Mouse (Mus musculus) kidney, adult 2 months (tissue): ENCODE measurements around the gene Ebf1. TPM values are rescaled to one million over a fixed set of nuclear protein-coding genes. Genes with fewer than 3 reads are reported as not detected.

Experiments
- DNase-seq: peaks from one replicate; pipeline ENCODE4 v3.0.0; 2021
- H3K27ac ChIP-seq: fragments of 200-500 bp; 2 replicates; pipeline ENCODE4 v1.5.1; 2012; ENCODE audit warnings: low read depth, low read length, control low read depth, inconsistent platforms; ENCODE audit not compliant: insufficient read depth
- H3K27me3 ChIP-seq: fragments of 200-500 bp; replicated peaks from 2 replicates; pipeline ENCODE4 v1.6.1; 2012; ENCODE audit warnings: mild to moderate bottlenecking, moderate library complexity, low read length, inconsistent platforms; ENCODE audit not compliant: control insufficient read depth, insufficient read depth
- H3K36me3 ChIP-seq: fragments of 200-500 bp; 2 replicates; pipeline ENCODE4 v1.6.1; 2012; ENCODE audit warnings: mild to moderate bottlenecking, moderate library complexity, low read length, inconsistent platforms; ENCODE audit not compliant: control insufficient read depth, insufficient read depth
- H3K4me1 ChIP-seq: fragments of 200-500 bp; 2 replicates; pipeline ENCODE4 v1.6.1; 2011; ENCODE audit warnings: low read length; ENCODE audit not compliant: control insufficient read depth, insufficient read depth
- H3K4me3 ChIP-seq: fragments of 200-500 bp; 2 replicates; pipeline ENCODE4 v1.5.1; 2011; ENCODE audit warnings: mild to moderate bottlenecking, low read depth, low read length, control low read depth; ENCODE audit not compliant: insufficient read depth
- CTCF ChIP-seq: fragments of 200-500 bp; conservative IDR thresholded peaks from 2 replicates; pipeline ENCODE4 v1.5.1; 2011; ENCODE audit warnings: low read depth, mild to moderate bottlenecking, control low read depth, low read length, moderate library complexity, mixed read lengths; ENCODE audit not compliant: insufficient read depth, insufficient read length
- POLR2A ChIP-seq: fragments of 200-500 bp; IDR thresholded peaks from one replicate; pipeline ENCODE4 v1.6.1; 2011; ENCODE audit warnings: low read depth, low read length, control low read depth
- WGBS: fragments of 180-500 bp; shearing (Covaris S2); methylation state at CpG from one replicate; pipeline ENCODE4 v1.1.7; 2018; 5-methylcytosine and 5-hydroxymethylcytosine counted together
- polyA plus RNA-seq: library from polyadenylated mRNA; depleted of rRNA; stranded (reverse); fragments of >200 nt; gene quantifications from 2 replicates; pipeline ENCODE4 v1.2.3, GENCODE M21; 2012

Ebf1 gene
- polyA plus RNA-seq, 1 experiment, result 12.2 TPM

- no peaks in the 10 kb centered on the region for H3K27me3 ChIP-seq
- WGBS, result 90% methylated on average over 5 of the region's 5 CpGs
- H3K4me3 ChIP-seq, result no peak overlapping the region
- no peak overlapping the region for H3K27ac ChIP-seq
- H3K36me3 ChIP-seq, result no peaks in the 10 kb centered on the region
- TF ChIP-seq POLR2A (no peak), CTCF (no peak)
- no peaks in the 10 kb centered on the region for H3K4me1 ChIP-seq
- DNase-seq, result no peak
Measured at GRCm38 (mm10) chr11:44976254-44976802, 359.2 kb downstream of the Ebf1 start.

GRCm38 (mm10) chr11:44977921-44978397, 360.8 kb downstream of the Ebf1 start:
- no peaks in the 10 kb centered on the region for H3K4me1 ChIP-seq
- no peaks in the 10 kb centered on the region for H3K36me3 ChIP-seq
- no peaks in the 10 kb centered on the region for H3K27me3 ChIP-seq
- no peak for DNase-seq
- 94% methylated on average over 4 of the region's 4 CpGs for WGBS
- H3K4me3 ChIP-seq, result no peak overlapping the region
- TF ChIP-seq CTCF (no peak), POLR2A (no peak)
- H3K27ac ChIP-seq, result no peak overlapping the region

GRCm38 (mm10) chr11:44979391-44979790, 362.3 kb downstream of the Ebf1 start:
- Histone ChIP-seq H3K27ac (0 out of 2 replicates have a peak overlapping the region, but pooled peaks have one; percentile 28), H3K36me3 (no peaks in the 10 kb centered on the region), H3K4me1 (no peaks in the 10 kb centered on the region), H3K4me3 (no peak overlapping the region), H3K27me3 (no peaks in the 10 kb centered on the region)
- DNase-seq, result peak; percentile 34
- 73% methylated on average over 5 of the region's 5 CpGs for WGBS
- no peak for TF ChIP-seq POLR2A
- TF ChIP-seq CTCF, result no peak

GRCm38 (mm10) chr11:44982225-44982624, 365.1 kb downstream of the Ebf1 start:
- Histone ChIP-seq H3K27me3 (no peaks in the 10 kb centered on the region), H3K27ac (no peak overlapping the region), H3K4me3 (no peak overlapping the region), H3K4me1 (no peaks in the 10 kb centered on the region), H3K36me3 (no peaks in the 10 kb centered on the region)
- DNase-seq, result no peak
- TF ChIP-seq CTCF, result no peak
- TF ChIP-seq POLR2A, result no peak
- whole genome bisulfite sequencing, result 63% methylated on average over 9 of the region's 9 CpGs

GRCm38 (mm10) chr11:44983961-44984360, 366.8 kb downstream of the Ebf1 start:
- Histone ChIP-seq H3K4me3 (no peak overlapping the region), H3K27me3 (no peaks in the 10 kb centered on the region), H3K4me1 (no peaks in the 10 kb centered on the region), H3K27ac (no peak overlapping the region), H3K36me3 (no peaks in the 10 kb centered on the region)
- WGBS, result 73% methylated on average over 6 of the region's 6 CpGs
- TF ChIP-seq CTCF (no peak), POLR2A (no peak)
- DNase-seq, result no peak

- Histone ChIP-seq H3K36me3 (no peaks in the 10 kb centered on the region), H3K27ac (peak overlapping the region; percentile 31)
- WGBS, result 47% methylated on average over 7 of the region's 7 CpGs
Measured at GRCm38 (mm10) chr11:44984381-44984780, 367.3 kb downstream of the Ebf1 start.

GRCm38 (mm10) chr11:44987796-44988195, 370.7 kb downstream of the Ebf1 start:
- no peak for TF ChIP-seq POLR2A
- no peak for TF ChIP-seq CTCF
- Histone ChIP-seq H3K4me3 (no peak overlapping the region), H3K27me3 (no peaks in the 10 kb centered on the region), H3K27ac (no peak overlapping the region), H3K36me3 (no peaks in the 10 kb centered on the region), H3K4me1 (no peaks in the 10 kb centered on the region)
- no peak for DNase-seq
- 25% methylated on average over 4 of the region's 4 CpGs for WGBS

More at GRCm38 (mm10) chr11:44984381-44984780, 367.3 kb downstream of the Ebf1 start:
- peak; percentile 32 for DNase-seq
- Histone ChIP-seq H3K4me1 (no peaks in the 10 kb centered on the region), H3K4me3 (no peak overlapping the region), H3K27me3 (no peaks in the 10 kb centered on the region)
- TF ChIP-seq CTCF, result no peak
- TF ChIP-seq POLR2A, result no peak
